Mouse (Mus musculus) testis, adult 2 months (tissue): Measurements from ENCODE around the gene Rufy2. TPM values are rescaled to one million over a fixed set of nuclear protein-coding genes. Genes with fewer than 3 reads are reported as not detected.

ENCODE experiments used
- H3K27ac ChIP-seq: fragments of 200-500 bp; 2 replicates; pipeline ENCODE4 v1.5.1; 2012; ENCODE audit warnings: low read depth, low read length; ENCODE audit not compliant: control insufficient read depth, insufficient read depth
- H3K27me3 ChIP-seq: fragments of 200-500 bp; 2 replicates; pipeline ENCODE4 v1.6.1; 2012; ENCODE audit warnings: mild to moderate bottlenecking, low read length, moderate library complexity; ENCODE audit not compliant: control insufficient read depth, insufficient read depth
- H3K36me3 ChIP-seq: fragments of 200-500 bp; 2 replicates; pipeline ENCODE4 v1.6.1; 2012; ENCODE audit warnings: mild to moderate bottlenecking, low read length; ENCODE audit not compliant: control insufficient read depth, insufficient read depth
- H3K4me1 ChIP-seq: fragments of 200-500 bp; 2 replicates; pipeline ENCODE4 v1.6.1; 2012; ENCODE audit warnings: low read length; ENCODE audit not compliant: control insufficient read depth, insufficient read depth
- H3K4me3 ChIP-seq: fragments of 200-500 bp; 2 replicates; pipeline ENCODE4 v1.5.1; 2012; ENCODE audit warnings: low read depth, mild to moderate bottlenecking, low read length, moderate library complexity, mixed read lengths; ENCODE audit not compliant: control insufficient read depth
- CTCF ChIP-seq: fragments of 200-500 bp; IDR thresholded peaks from 2 replicates; pipeline ENCODE4 v1.5.1; 2012; ENCODE audit warnings: low read depth, mild to moderate bottlenecking, inconsistent platforms, low read length, moderate library complexity; ENCODE audit not compliant: control insufficient read depth, insufficient read depth, insufficient replicate concordance
- POLR2A ChIP-seq: fragments of 200-500 bp; IDR thresholded peaks from 2 replicates; pipeline ENCODE4 v1.6.1; 2012; ENCODE audit warnings: low read depth, mild to moderate bottlenecking, inconsistent platforms, low read length, moderate library complexity; ENCODE audit not compliant: control insufficient read depth
- polyA plus RNA-seq: library from polyadenylated mRNA; depleted of rRNA; stranded (reverse); fragments of >200 nt; gene quantifications from 2 replicates; pipeline ENCODE4 v1.2.3, GENCODE M21; 2012

Gene Rufy2
- polyA plus RNA-seq, 1 experiment, result 1.2 TPM

DNA sequence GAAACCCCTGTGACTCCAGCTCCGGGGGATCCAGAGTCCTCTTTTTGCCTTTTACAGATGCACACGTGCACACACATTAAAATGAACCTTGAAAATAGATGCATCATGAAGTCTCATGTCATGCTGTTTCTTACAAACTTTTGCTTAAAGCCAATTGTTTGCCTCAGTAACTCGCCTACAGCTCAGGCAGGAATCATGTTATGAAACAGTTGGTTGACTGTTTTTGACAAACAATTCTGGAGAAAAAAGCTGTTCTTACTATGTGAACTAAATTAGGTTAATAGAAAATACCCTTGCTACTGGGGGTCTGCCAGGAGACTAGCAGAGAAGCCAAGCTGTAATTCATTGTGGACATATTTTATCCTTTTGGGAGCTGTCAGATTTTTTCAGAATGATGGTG is 52.9 kb downstream of the Rufy2 start:
- H3K4me3 ChIP-seq, result no peak overlapping the region
- TF ChIP-seq POLR2A, result no peak
- TF ChIP-seq CTCF, result no peak

DNA sequence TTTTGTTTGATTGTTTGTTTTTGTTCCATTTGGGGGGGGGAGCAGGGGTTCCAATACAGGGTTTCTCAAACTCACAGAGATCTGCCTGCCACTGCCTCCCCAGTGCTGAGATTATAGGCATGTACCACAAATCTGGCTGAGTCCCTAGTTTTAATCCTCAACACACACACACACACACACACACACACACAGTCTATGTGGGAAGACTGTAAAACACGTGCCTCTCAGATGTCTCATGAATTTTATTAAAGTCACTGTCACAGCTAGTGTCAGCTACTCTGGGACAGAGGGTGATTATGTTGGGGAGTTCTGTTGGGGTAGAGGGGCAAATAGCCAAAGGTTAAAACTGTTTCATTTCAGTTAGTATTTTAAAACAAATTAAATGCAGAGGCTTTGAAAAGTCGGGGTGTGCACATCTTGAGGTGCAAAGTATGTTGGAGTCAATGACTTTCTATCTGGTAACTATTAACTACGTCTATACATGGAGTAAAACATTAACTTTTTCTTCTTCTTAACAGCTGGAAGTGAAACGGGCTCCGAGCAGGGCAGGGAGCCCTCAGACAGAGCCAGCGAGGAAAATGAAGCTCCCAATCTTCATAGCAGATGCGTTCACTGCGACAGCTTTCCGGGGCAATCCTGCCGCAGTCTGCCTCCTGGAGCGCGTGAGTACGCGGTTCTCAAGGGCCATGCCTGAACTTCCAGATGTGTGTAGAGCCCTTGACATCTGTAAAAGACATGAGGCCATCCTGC is 58.7 kb downstream of the Rufy2 start:
- no peaks in the 10 kb centered on the region for H3K27me3 ChIP-seq
- no peaks in the 10 kb centered on the region for H3K36me3 ChIP-seq
- no peak overlapping the region for H3K27ac ChIP-seq
- H3K4me1 ChIP-seq, result no peaks in the 10 kb centered on the region
- H3K4me3 ChIP-seq, result no peak overlapping the region
- TF ChIP-seq CTCF, result no peak
- TF ChIP-seq POLR2A, result no peak

More for the DNA sequence above, 52.9 kb downstream of the Rufy2 start:
- Histone ChIP-seq H3K36me3 (no peaks in the 10 kb centered on the region), H3K27me3 (no peaks in the 10 kb centered on the region), H3K4me1 (peaks cover 6% of the 10 kb centered on the region), H3K27ac (no peak overlapping the region)

- H3K4me1 ChIP-seq, result no peaks in the 10 kb centered on the region
- no peak overlapping the region for H3K27ac ChIP-seq
- no peaks in the 10 kb centered on the region for H3K36me3 ChIP-seq
- H3K27me3 ChIP-seq, result no peaks in the 10 kb centered on the region
- H3K4me3 ChIP-seq, result no peak overlapping the region
- TF ChIP-seq POLR2A (no peak), CTCF (no peak)
Observed at GRCm38 (mm10) chr10:63039867-63040628, 60.0 kb downstream of the Rufy2 start.

- no peak for TF ChIP-seq POLR2A
- H3K36me3 ChIP-seq, result no peaks in the 10 kb centered on the region
Observed at GRCm38 (mm10) chr10:63043154-63043553, 63.1 kb downstream of the Rufy2 start.

GRCm38 (mm10) chr10:63047751-63048150 is 67.7 kb downstream of the Rufy2 start:
- no peaks in the 10 kb centered on the region for H3K27me3 ChIP-seq

More at GRCm38 (mm10) chr10:63043154-63043553, 63.1 kb downstream of the Rufy2 start:
- H3K27me3 ChIP-seq, result no peaks in the 10 kb centered on the region
- no peak overlapping the region for H3K27ac ChIP-seq
- H3K4me1 ChIP-seq, result no peaks in the 10 kb centered on the region
- no peak overlapping the region for H3K4me3 ChIP-seq

DNA sequence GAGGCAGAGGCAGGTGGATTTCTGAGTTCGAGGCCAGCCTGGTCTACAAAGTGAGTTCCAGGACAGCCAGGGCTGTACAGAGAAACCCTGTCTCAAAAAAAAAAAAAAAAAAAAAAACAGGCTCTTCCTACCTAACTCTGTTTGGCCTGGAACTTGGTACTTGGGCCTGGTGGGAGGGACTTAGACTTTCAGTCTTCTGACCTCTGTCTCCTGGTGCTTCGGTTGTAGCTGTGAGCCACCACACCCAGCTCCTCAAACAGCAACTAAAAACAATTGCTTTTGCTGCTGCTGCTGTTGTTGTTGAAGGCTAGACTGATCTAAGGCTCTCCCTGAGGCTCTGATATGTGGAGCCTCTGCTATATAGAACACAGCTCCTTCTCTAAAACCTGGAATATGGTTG is 69.1 kb downstream of the Rufy2 start:
- no peak overlapping the region for H3K4me3 ChIP-seq
- H3K27me3 ChIP-seq, result no peaks in the 10 kb centered on the region
- TF ChIP-seq POLR2A (no peak), CTCF (no peak)
- no peak overlapping the region for H3K27ac ChIP-seq
- H3K4me1 ChIP-seq, result no peaks in the 10 kb centered on the region
- H3K36me3 ChIP-seq, result no peaks in the 10 kb centered on the region

More at GRCm38 (mm10) chr10:63047751-63048150, 67.7 kb downstream of the Rufy2 start:
- Histone ChIP-seq H3K36me3 (no peaks in the 10 kb centered on the region), H3K4me3 (no peak overlapping the region), H3K27ac (no peak overlapping the region), H3K4me1 (no peaks in the 10 kb centered on the region)
- TF ChIP-seq POLR2A (no peak), CTCF (no peak)

- no peaks in the 10 kb centered on the region for H3K36me3 ChIP-seq
- no peaks in the 10 kb centered on the region for H3K27me3 ChIP-seq
- no peak overlapping the region for H3K4me3 ChIP-seq
- H3K27ac ChIP-seq, result no peak overlapping the region
- TF ChIP-seq CTCF (no peak), POLR2A (no peak)
- no peaks in the 10 kb centered on the region for H3K4me1 ChIP-seq
Observed at GRCm38 (mm10) chr10:63051267-63051666, 71.2 kb downstream of the Rufy2 start.
